Mouse (Mus musculus) kidney, embryonic 16.5 days (tissue): ENCODE data around the gene Zfp592. TPM values are rescaled to one million over a fixed set of nuclear protein-coding genes. Genes with fewer than 3 reads are reported as not detected.

Experiments used
- ATAC-seq: fragments of 200-750 bp; cut with Nextera tagmentation; 2 replicates; pipeline ENCODE4 v1.8.0; 2017; ENCODE audit warnings: moderate TSS enrichment; ENCODE audit not compliant: low FRiP score, low TSS enrichment
- H3K27ac ChIP-seq: fragments of 300-500 bp; sonication (generic); 2 replicates; pipeline ENCODE4 v1.5.1; 2014; ENCODE audit warnings: low read length
- H3K27me3 ChIP-seq: fragments of 300-500 bp; sonication (generic); 2 replicates; pipeline ENCODE4 v1.6.1; 2014; ENCODE audit warnings: low read length, control low read depth, mixed read lengths; ENCODE audit not compliant: insufficient read depth
- H3K36me3 ChIP-seq: fragments of 300-500 bp; sonication (generic); 2 replicates; pipeline ENCODE4 v1.6.1; 2014; ENCODE audit warnings: low read length, control low read depth, mixed read lengths; ENCODE audit not compliant: insufficient read depth
- H3K4me1 ChIP-seq: fragments of 300-500 bp; sonication (generic); 2 replicates; pipeline ENCODE4 v1.6.1; 2014; ENCODE audit warnings: low read length, control low read depth, mixed read lengths; ENCODE audit not compliant: insufficient read depth
- H3K4me2 ChIP-seq: fragments of 300-500 bp; sonication (generic); replicated peaks from 2 replicates; pipeline ENCODE4 v1.6.1; 2014; ENCODE audit warnings: low read depth, low read length
- H3K4me3 ChIP-seq: fragments of 300-500 bp; sonication (generic); 2 replicates; pipeline ENCODE4 v1.5.1; 2014; ENCODE audit warnings: mild to moderate bottlenecking, low read length
- H3K9ac ChIP-seq: fragments of 300-500 bp; sonication (generic); replicated peaks from 2 replicates; pipeline ENCODE4 v1.6.1; 2014; ENCODE audit warnings: low read length
- H3K9me3 ChIP-seq: fragments of 300-500 bp; sonication (generic); 2 replicates; pipeline ENCODE4 v1.6.1; 2016; ENCODE audit warnings: low read length, control low read depth
- WGBS: fragments of 180-500 bp; shearing (Covaris S2); extraction: QIAGEN DNeasy Blood & Tissue Kit; methylation state at CpG from one replicate; pipeline ENCODE4 v1.1.7; 2014; 5-methylcytosine and 5-hydroxymethylcytosine counted together
- polyA plus RNA-seq: library from polyadenylated mRNA; unstranded; fragments of >200 nt; fragmentation: Nextera tagmentation; extraction: Ambion mirVana; gene quantifications from 2 replicates; pipeline ENCODE4 v1.2.1, GENCODE M21; 2015

The Zfp592 gene
- polyA plus RNA-seq, 1 experiment from 2014 or later, result 12.0 TPM

- Histone ChIP-seq H3K9me3 (no peaks in the 10 kb centered on the region), H3K9ac (peak overlapping the region; percentile 100), H3K4me3 (peak overlapping the region; percentile 97), H3K27ac (peak overlapping the region; percentile 98), H3K36me3 (0 out of 2 replicates have a peak, but pooled peaks cover 2% of the 10 kb centered on the region), H3K4me2 (peak overlapping the region; percentile 93), H3K4me1 (peaks cover 37% of the 10 kb centered on the region), H3K27me3 (no peaks in the 10 kb centered on the region)
- no peak for ATAC-seq
- 64% methylated on average over 6 of the region's 6 CpGs for WGBS
Measured at GRCm38 (mm10) chr7:80992063-80992462, 1.4 kb upstream of the Zfp592 start.

- peak overlapping the region; percentile 98 for H3K27ac ChIP-seq
- H3K36me3 ChIP-seq, result 0 out of 2 replicates have a peak, but pooled peaks cover 2% of the 10 kb centered on the region
- H3K9ac ChIP-seq, result peak overlapping the region; percentile 100
- H3K9me3 ChIP-seq, result no peaks in the 10 kb centered on the region
- H3K4me2 ChIP-seq, result peak overlapping the region; percentile 93
- 0 out of 2 replicates have a peak, but pooled peaks have one; percentile 1 for ATAC-seq
- H3K4me1 ChIP-seq, result peaks cover 34% of the 10 kb centered on the region
- under 1% methylated on average over 12 of the region's 12 CpGs for WGBS
- peak overlapping the region; percentile 97 for H3K4me3 ChIP-seq
- H3K27me3 ChIP-seq, result no peaks in the 10 kb centered on the region
Measured at GRCm38 (mm10) chr7:80992631-80992979, 876 bp upstream of the Zfp592 start.

DNA sequence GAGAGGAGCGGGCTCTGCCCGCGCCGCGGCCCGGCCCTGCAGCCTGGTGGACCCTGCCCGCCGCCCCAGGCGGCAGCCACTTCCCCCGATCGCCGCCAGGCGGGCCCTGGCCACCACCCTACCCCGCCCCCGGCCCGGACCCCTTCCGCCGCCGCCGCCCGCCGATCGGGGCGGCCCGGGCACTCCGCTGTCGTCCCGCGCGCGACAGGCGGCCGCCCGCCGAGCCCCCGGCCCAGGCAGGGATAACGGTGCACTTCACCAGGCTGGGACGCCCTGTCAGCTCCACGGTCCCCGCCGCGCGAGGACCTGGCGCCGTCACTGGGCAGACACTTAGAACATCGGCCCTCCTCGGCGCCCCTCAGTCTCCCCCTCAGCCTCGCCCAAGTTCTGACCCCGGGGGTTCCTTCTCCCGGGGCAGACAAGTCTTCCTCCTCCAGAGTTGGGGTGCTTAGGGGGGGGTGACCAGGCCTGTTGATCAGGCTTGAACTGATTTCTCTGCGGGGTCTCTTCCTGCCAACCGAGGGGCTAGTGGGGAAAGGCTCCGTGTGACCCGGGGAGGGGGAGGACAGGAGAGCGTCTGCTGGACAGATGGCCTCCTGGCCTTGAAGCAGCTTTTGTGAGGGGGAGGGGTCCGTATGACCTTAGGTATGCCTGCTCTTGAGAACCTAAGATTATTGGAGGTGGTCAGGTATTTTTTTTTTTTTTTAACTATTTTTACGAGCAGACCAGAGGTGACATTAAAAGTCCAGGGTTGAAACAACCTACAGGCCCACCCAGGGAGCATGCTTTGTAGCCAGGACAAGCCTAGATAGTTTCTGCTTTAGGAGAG, 567 bp downstream of the Zfp592 start:
- H3K9ac ChIP-seq, result peak overlapping the region; percentile 100
- WGBS, result 1% methylated on average over 49 of the region's 58 CpGs
- H3K4me1 ChIP-seq, result peaks cover 34% of the 10 kb centered on the region
- ATAC-seq, result peak; percentile 87
- peak overlapping the region; percentile 98 for H3K27ac ChIP-seq
- H3K36me3 ChIP-seq, result 0 out of 2 replicates have a peak, but pooled peaks cover 2% of the 10 kb centered on the region
- peak overlapping the region; percentile 93 for H3K4me2 ChIP-seq
- H3K27me3 ChIP-seq, result no peaks in the 10 kb centered on the region
- peak overlapping the region; percentile 97 for H3K4me3 ChIP-seq
- H3K9me3 ChIP-seq, result no peaks in the 10 kb centered on the region

- ATAC-seq, result no peak
- peak overlapping the region; percentile 100 for H3K9ac ChIP-seq
- peak overlapping the region; percentile 93 for H3K4me2 ChIP-seq
- H3K27ac ChIP-seq, result peak overlapping the region; percentile 98
- H3K9me3 ChIP-seq, result no peaks in the 10 kb centered on the region
- peaks cover 34% of the 10 kb centered on the region for H3K4me1 ChIP-seq
- no peaks in the 10 kb centered on the region for H3K27me3 ChIP-seq
- H3K4me3 ChIP-seq, result peak overlapping the region; percentile 97
- H3K36me3 ChIP-seq, result 0 out of 2 replicates have a peak, but pooled peaks cover 2% of the 10 kb centered on the region
- 20% methylated on average over 6 of the region's 6 CpGs for WGBS
Measured at GRCm38 (mm10) chr7:80994663-80995005, 1.2 kb downstream of the Zfp592 start.

- WGBS, result 51% methylated on average over 3 of the region's 3 CpGs
- H3K27ac ChIP-seq, result no peak overlapping the region
- H3K4me3 ChIP-seq, result peak overlapping the region; percentile 97; the same call in 1 of the 2 replicates
- H3K4me2 ChIP-seq, result peak overlapping the region; percentile 93
- no peaks in the 10 kb centered on the region for H3K27me3 ChIP-seq
- no peaks in the 10 kb centered on the region for H3K9me3 ChIP-seq
- H3K4me1 ChIP-seq, result peaks cover 37% of the 10 kb centered on the region
- no peaks in the 10 kb centered on the region for H3K36me3 ChIP-seq
- H3K9ac ChIP-seq, result no peak overlapping the region
- no peak for ATAC-seq
Measured at GRCm38 (mm10) chr7:80995266-80996146, 2.0 kb downstream of the Zfp592 start.

GRCm38 (mm10) chr7:80997776-80998175, 4.3 kb downstream of the Zfp592 start:
- ATAC-seq, result no peak
- Histone ChIP-seq H3K9ac (no peak overlapping the region), H3K27ac (no peak overlapping the region), H3K4me1 (peaks cover 30% of the 10 kb centered on the region), H3K4me2 (no peak overlapping the region), H3K36me3 (no peaks in the 10 kb centered on the region), H3K9me3 (no peaks in the 10 kb centered on the region), H3K4me3 (no peak overlapping the region), H3K27me3 (no peaks in the 10 kb centered on the region)
- 42% methylated on average over 6 of the region's 6 CpGs for WGBS

- Histone ChIP-seq H3K4me3 (no peak overlapping the region), H3K27ac (no peak overlapping the region), H3K9ac (no peak overlapping the region), H3K36me3 (no peaks in the 10 kb centered on the region), H3K4me2 (no peak overlapping the region), H3K27me3 (no peaks in the 10 kb centered on the region), H3K4me1 (peaks cover 32% of the 10 kb centered on the region), H3K9me3 (no peaks in the 10 kb centered on the region)
- 93% methylated on average over 2 of the region's 2 CpGs for WGBS
- ATAC-seq, result no peak
Measured at GRCm38 (mm10) chr7:80999536-80999935, 6.1 kb downstream of the Zfp592 start.

- peaks cover 23% of the 10 kb centered on the region for H3K4me1 ChIP-seq
- H3K9me3 ChIP-seq, result no peaks in the 10 kb centered on the region
- no peaks in the 10 kb centered on the region for H3K36me3 ChIP-seq
- H3K27me3 ChIP-seq, result no peaks in the 10 kb centered on the region
- peak; percentile 63; the same call in 1 of the 2 replicates for ATAC-seq
- H3K27ac ChIP-seq, result 0 out of 2 replicates have a peak overlapping the region, but pooled peaks have one; percentile 36
- no peak overlapping the region for H3K4me3 ChIP-seq
- 42% methylated on average over 5 of the region's 5 CpGs for WGBS
- no peak overlapping the region for H3K9ac ChIP-seq
- no peak overlapping the region for H3K4me2 ChIP-seq
Measured at GRCm38 (mm10) chr7:81001844-81002243, 8.4 kb downstream of the Zfp592 start.

GRCm38 (mm10) chr7:81004556-81005079, 11.1 kb downstream of the Zfp592 start:
- ATAC-seq, result no peak
- peaks cover 23% of the 10 kb centered on the region for H3K4me1 ChIP-seq
- H3K27ac ChIP-seq, result no peak overlapping the region
- H3K4me3 ChIP-seq, result no peak overlapping the region
- H3K9me3 ChIP-seq, result no peaks in the 10 kb centered on the region
- H3K27me3 ChIP-seq, result no peaks in the 10 kb centered on the region
- H3K36me3 ChIP-seq, result peaks cover 4% of the 10 kb centered on the region; the same call in 1 of the 2 replicates
- 63% methylated on average over 3 of the region's 3 CpGs for WGBS
- no peak overlapping the region for H3K4me2 ChIP-seq
- no peak overlapping the region for H3K9ac ChIP-seq
